Mouse (Mus musculus) adrenal gland, adult (tissue): ENCODE results near the gene Frem2.

Experiments
- DNase-seq, 2 experiments: peaks; one replicate each; pipeline ENCODE4 v3.0.0; 2022 to 2023; ENCODE audit warnings: low spot score in 1 of 2; ENCODE audit not compliant: inconsistent age in 2 of 2

Gene Frem2

DNA sequence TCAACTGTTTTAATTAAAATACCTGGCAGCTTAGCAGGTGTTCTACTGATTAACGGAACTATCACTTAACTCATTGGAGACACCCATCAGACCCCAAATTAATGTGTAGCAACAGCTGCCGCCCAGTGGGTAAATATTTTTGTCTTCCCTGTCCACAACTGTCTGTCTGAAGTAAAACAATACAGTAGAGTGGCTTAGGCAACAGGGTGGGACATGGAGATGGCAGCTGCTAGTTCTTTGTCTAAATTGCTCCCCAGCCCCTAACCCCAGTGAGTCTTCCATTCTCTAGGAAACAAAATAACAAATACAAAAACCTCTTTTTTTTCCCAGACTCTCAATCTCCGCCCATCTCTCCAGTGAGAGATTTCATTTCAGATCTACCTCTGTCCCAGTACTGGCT, 36.2 kb downstream of the Frem2 start:
- DNase-seq = no peak

- no peak for DNase-seq
These were observed 36.8 kb downstream of the Frem2 start for GRCm38 (mm10) chr3:53620355-53620754.

DNA sequence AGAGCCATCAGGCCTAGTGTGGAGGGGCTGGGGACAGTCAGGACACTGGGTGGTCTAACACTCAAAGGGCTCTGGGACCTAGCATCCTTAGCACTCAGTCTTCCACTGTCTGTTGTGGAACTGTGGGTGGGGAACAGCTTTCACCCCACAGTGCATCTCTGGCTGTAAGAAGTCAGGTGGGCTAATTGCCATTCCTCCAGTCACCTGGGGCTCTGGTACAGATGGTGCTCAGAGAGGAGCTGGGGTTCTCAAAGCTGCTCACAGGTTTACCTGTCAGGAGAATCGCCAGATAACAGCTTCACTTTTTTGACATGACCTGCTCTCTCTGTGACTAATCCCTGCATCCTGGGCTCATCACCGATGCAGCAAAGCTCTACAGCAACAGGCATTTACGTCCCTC, 46.0 kb downstream of the Frem2 start:
- no peak for DNase-seq

DNA sequence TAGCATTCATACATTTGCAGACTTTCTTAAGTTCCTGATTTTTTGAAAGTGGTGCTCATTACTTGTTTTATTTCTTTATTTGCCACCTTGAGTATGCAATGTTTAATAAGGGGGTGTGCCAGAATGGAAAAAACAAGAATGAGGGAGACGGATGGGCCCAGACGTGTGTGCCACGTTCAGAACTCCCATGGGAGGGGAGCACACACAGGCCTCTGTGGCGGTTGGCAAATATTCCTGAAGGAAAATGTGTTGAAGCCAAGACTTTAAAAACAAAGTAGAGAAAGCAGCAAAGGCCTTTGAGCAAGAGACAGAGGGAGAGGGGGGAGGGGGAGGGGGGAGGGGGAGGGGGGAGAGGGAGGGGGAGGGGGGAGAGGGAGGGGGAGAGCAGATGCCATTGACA, 47.3 kb downstream of the Frem2 start:
- DNase-seq = no peak

DNA sequence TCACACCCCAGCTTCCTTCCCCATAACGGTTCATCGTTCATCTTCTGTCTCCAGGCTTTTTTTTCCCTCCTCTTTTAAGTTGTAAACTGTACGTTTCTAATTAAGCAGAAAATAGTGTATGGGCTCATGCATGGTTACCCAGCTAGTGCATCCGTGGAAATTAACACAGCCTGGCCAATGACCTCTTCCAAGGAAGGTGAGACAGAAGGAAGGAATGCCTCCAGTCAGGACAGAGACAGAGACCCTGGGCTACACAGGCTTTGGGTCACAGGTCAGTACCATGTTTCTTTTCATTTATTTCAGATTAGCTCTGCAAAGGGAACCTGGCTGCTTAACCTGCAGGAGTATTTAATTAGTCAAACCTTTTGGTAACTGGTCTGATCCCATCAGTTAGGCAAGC, 57.0 kb downstream of the Frem2 start:
- no peak for DNase-seq

DNA sequence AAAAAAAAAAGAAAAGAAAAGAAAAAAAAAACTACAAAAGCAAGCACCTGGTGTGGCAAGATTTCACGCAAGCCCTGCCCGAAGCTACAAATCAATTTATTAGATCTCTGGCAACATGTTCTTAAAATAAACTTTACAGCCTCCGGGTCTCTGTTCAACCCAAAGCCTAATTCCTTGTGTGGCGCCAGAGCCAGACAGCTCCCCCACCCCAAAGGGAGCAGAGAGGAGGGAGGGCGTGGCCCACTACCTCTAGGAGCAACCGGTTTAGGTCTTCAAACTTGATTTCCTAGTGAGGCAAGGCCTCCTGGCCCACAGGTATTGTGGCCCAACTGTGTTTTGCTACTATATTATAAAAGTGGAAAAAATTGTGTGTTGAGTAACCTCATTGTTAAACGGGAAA, 57.8 kb downstream of the Frem2 start:
- no peak for DNase-seq

GRCm38 (mm10) chr3:53598153-53598800, 58.9 kb downstream of the Frem2 start:
- DNase-seq = no peak

- DNase-seq = peak; percentile 49 to 79
These were observed 62.7 kb downstream of the Frem2 start for GRCm38 (mm10) chr3:53594471-53594870.

GRCm38 (mm10) chr3:53593718-53594117, 63.4 kb downstream of the Frem2 start:
- no peak for DNase-seq

GRCm38 (mm10) chr3:53592036-53592435, 65.1 kb downstream of the Frem2 start:
- no peak for DNase-seq

GRCm38 (mm10) chr3:53590139-53590621, 67.0 kb downstream of the Frem2 start:
- peak; percentile 11 to 79 for DNase-seq

DNA sequence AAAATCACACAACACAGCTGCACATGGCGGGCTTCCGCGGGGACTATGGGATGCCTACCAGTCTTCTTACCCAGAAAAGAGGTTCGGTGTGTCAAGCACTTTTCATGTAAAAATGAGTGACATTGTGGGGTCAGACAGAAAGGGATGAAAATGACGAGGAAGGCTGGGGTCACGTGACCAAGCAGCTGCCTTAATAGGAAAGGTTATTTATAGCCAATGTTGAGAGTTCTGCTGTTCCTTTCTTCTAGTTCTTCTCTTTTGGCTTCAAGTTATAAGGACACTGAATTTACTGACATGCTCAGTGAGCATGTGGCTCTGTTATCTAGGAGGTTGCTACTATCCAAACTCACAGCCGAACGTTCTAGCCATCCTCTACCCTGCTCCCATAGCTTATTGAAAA, 73.9 kb downstream of the Frem2 start:
- no peak for DNase-seq

GRCm38 (mm10) chr3:53580596-53581254, 76.4 kb downstream of the Frem2 start:
- DNase-seq = no peak

DNA sequence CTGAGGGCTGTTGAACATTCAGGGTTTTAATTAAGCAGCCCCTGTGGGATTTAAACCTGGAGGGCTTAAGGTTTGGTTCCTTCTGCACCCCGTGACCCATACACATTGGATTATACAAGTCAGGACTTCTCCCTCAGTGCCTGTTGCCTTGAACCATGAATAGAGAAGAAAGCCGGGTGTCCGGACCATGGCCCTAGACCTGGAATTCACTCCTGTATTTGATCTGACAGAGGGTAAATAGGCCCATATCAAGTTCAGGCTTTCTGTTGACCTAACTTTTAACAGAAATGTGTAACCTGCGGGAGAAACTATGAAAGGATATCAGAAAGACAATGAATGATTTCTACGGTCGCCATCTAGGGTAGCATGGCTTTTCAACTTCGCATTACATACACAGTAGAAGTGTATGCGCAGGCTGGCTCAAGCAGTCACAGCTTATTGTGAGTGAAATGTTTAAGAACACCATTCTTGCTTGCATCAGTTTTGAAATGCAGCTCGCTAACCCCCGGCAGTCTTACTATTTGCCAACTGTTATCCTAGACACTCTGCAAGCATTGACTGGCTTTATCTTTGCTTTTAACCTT, 77.9 kb downstream of the Frem2 start:
- no peak for DNase-seq

- no peak for DNase-seq
These were observed 80.6 kb downstream of the Frem2 start for GRCm38 (mm10) chr3:53576320-53577116.

GRCm38 (mm10) chr3:53574123-53574522, 83.0 kb downstream of the Frem2 start:
- no peak for DNase-seq

- no peak for DNase-seq
These were observed 85.5 kb downstream of the Frem2 start for GRCm38 (mm10) chr3:53571663-53572062.

DNA sequence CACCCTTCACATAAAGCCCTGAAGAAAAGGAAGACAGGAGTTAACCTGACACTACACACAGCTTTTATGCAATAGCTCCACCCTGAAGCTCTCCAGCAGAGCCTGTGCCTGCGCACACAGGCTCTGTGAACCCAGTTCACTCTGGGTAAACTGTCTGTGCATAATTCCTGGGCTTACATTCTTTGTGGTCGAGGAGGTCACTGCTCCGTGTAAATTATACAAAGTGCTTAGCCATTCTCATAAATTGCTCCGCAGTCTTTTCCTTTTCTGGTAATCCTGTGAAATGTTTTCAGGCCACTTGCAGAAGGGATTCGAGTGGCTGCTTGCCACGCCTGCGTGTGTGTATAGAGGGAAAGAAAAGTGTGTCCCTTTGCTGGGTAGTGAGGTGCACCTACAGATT, 92.6 kb downstream of the Frem2 start:
- DNase-seq = no peak

DNA sequence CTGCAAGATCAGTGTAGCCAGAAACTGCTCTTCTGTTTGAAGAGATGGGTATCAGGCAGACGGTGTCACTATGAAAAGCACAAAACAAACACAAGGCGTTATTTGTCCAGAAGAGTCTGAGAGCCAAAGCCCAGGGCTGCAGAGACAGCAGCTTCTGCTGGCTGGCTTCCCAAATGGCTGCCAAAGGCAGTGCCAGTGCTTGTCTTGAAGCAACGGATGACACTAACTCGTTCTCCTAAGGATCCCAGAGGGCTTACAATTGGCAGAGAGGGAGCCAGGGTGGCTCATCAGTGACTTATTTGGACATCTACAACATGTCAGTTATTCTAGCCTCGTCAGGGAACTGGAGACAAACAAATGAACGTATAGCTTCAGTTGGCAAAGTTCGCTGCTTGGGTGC, 93.4 kb downstream of the Frem2 start:
- peak in 1 of 2 experiments; percentile 26 for DNase-seq

DNA sequence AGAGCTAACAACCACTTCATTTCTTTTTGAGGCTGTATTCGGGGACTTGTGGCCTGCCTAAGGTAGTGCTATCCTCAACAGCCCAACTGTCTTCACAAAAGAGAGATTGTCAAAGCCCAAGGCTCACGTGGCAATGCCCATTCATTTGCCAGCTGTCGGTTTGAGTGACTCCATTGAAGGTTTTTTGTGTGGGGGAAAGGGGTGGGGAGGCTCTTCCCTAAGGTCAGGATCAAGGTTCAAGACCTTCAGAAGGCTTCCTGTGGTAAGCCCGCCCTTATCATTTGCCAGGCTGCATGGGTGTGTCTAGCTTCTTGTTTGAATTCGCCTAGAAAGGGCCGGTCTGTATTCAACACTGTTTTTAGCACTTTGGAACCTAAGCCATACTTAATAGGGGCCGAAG, 95.3 kb downstream of the Frem2 start:
- DNase-seq = no peak

DNA sequence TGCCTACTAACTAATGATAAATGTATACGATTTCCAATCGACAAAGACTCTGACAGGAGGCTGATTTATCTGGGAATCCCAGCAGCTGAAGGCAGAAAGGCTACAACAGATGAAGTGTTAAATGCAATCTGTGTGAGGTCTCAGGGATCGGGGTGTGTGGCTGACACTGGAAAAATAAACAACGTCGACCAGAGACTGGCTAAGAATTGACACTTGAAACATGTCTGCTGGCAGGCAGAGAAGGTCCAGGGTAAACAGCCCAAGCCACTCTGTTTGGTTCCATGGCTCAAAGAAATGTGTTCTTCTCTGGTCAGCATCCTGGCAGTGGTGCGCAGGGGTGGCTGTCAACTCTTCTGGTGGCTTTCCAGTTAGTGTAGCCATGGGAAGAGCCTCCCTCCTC, 98.1 kb downstream of the Frem2 start:
- DNase-seq = no peak

DNA sequence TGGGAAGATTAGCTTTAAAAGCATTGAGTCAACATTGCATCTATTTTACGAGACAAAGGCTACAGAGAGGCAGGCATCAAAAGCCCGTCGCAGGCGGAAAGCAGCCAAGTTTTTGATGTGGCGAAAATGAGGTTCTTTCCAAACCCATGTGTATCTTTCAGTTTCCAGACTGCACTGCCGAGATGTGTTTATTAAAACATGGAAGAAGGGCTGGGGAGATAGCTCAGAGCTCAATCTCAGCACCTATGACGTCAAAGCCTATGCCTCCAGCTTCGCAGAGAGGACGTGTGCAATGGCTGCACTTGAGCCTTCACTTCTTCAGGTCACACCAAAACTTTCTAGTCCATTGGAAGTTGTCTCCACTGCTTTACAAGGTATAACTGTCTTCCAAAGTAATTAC, 98.9 kb downstream of the Frem2 start:
- DNase-seq = no peak
